Mouse (Mus musculus) liver, adult 2 months (tissue): Measurements from ENCODE around the gene Nup50.

ENCODE experiments used
- CTCF ChIP-seq: fragments of 200-500 bp; IDR thresholded peaks from 2 replicates; pipeline ENCODE4 v1.5.1; 2011; ENCODE audit warnings: low read depth, low read length, control low read depth
- POLR2A ChIP-seq: fragments of 200-500 bp; IDR thresholded peaks from 2 replicates; pipeline ENCODE4 v1.6.1; 2011; ENCODE audit warnings: low read length, control low read depth; ENCODE audit not compliant: insufficient read depth; ENCODE audit errors: extremely low read depth

GRCm38 (mm10) chr15:84923508-84924181 lies 434 bp downstream of the Nup50 start:
- TF ChIP-seq POLR2A (no peak), CTCF (no peak)
